Mouse (Mus musculus) left cerebral cortex, adult 8-10 months (tissue): ENCODE results near the gene Helq. TPM values are rescaled to one million over a fixed set of nuclear protein-coding genes. Genes with fewer than 3 reads are reported as not detected.

ENCODE experiments used
- total RNA-seq, 4 experiments: library from RNA; stranded (reverse); gene quantifications; 2 replicates each; pipeline ENCODE4 v1.2.4; 2022

The Helq gene
- total RNA-seq, 4 experiments from 2014 or later, result 18.1 to 22.3 (median 19.9) TPM

Other genes starting within 250 kb of the Helq start
- gene Plac8, start 226.4 kb downstream of the Helq start, total RNA-seq, result not detected
- gene Coq2, start 123.5 kb downstream of the Helq start, total RNA-seq, result 10 to 100 TPM; 71.9 to 86.4 (median 74.6) TPM
- gene Hpse, start 78.9 kb downstream of the Helq start, total RNA-seq, result 1 to 10 TPM in 3 of 4 experiments, under 1 TPM in 1; 0.93 to 1.7 (median 1.4) TPM
- gene Mrps18c, start within 50 bp of the Helq start, total RNA-seq, result 10 to 100 TPM; 58.1 to 72.4 (median 64.7) TPM
- 10 to 100 TPM in 3 of 4 experiments, 1 to 10 TPM in 1; 6.5 to 14.4 (median 11.5) TPM for gene Abraxas1, start 22.4 kb upstream of the Helq start, total RNA-seq
- 1 to 10 TPM; 5.2 to 7.0 (median 5.8) TPM for gene Gpat3, start 47.1 kb upstream of the Helq start, total RNA-seq